Mouse (Mus musculus): ENCODE results near the gene Prrt4. TPM values are rescaled to one million over a fixed set of nuclear protein-coding genes. Genes with fewer than 3 reads are reported as not detected.

Prrt4 gene
- total and polyA plus RNA-seq, 3 experiments: 2.2 TPM

GRCm38 (mm10) chr6:29201341-29201740, 22.0 kb upstream of the Prrt4 start:
- no peaks in the 10 kb centered on the region for H3K27me3 ChIP-seq (ENCODE audit: control insufficient read depth, insufficient read depth, low read length)
- no peak for DNase-seq
- H3K4me3 ChIP-seq: no peak overlapping the region
- H3K36me3 ChIP-seq (ENCODE audit: control insufficient read depth, insufficient read depth, low read length): no peaks in the 10 kb centered on the region
- no peak overlapping the region for H3K9ac ChIP-seq (ENCODE audit: low read depth, low read length)
- no peak overlapping the region for H3K27ac ChIP-seq
- no peaks in the 10 kb centered on the region for H3K79me2 ChIP-seq (replicated peaks; ENCODE audit: control insufficient read depth, insufficient read depth, low read length)
- 84% methylated on average over 5 of the region's 5 CpGs for WGBS
- TF ChIP-seq CTCF (IDR thresholded peaks at IDR 0.05): no peak
- TF ChIP-seq POLR2A (IDR thresholded peaks at IDR 0.05; ENCODE audit: insufficient read depth, low read depth, low read length): no peak
- no peak for TF ChIP-seq EP300 (IDR thresholded peaks at IDR 0.05; ENCODE audit: insufficient read depth, low read depth, low read length)
- intact Hi-C loops (cut with DNase I): no loop called here
- peaks cover 7% of the 10 kb centered on the region for H3K4me1 ChIP-seq (ENCODE audit: control insufficient read depth, insufficient read depth, low read length)

GRCm38 (mm10) chr6:29200496-29200895, 21.1 kb upstream of the Prrt4 start:
- WGBS: 61% methylated on average over 3 of the region's 3 CpGs
- Histone ChIP-seq H3K4me3 (no peak overlapping the region), H3K4me1 (ENCODE audit: control insufficient read depth, insufficient read depth, low read length) (peaks cover 5% of the 10 kb centered on the region), H3K27me3 (ENCODE audit: control insufficient read depth, insufficient read depth, low read length) (no peaks in the 10 kb centered on the region), H3K9ac (ENCODE audit: low read depth, low read length) (no peak overlapping the region), H3K36me3 (ENCODE audit: control insufficient read depth, insufficient read depth, low read length) (no peaks in the 10 kb centered on the region), H3K27ac (no peak overlapping the region), H3K79me2 (replicated peaks; ENCODE audit: control insufficient read depth, insufficient read depth, low read length) (no peaks in the 10 kb centered on the region)
- peak in 1 of 2 experiments; percentile 1 for DNase-seq
- intact Hi-C loops (cut with DNase I): no loop called here
- TF ChIP-seq POLR2A (IDR thresholded peaks at IDR 0.05; ENCODE audit: insufficient read depth, low read depth, low read length): no peak
- no peak for TF ChIP-seq EP300 (IDR thresholded peaks at IDR 0.05; ENCODE audit: insufficient read depth, low read depth, low read length)
- no peak for TF ChIP-seq CTCF (IDR thresholded peaks at IDR 0.05)

- H3K4me1 ChIP-seq (ENCODE audit: control insufficient read depth, insufficient read depth, low read length): peaks cover 7% of the 10 kb centered on the region
- H3K36me3 ChIP-seq (ENCODE audit: control insufficient read depth, insufficient read depth, low read length): no peaks in the 10 kb centered on the region
- WGBS: 44% methylated on average over 8 of the region's 8 CpGs
- no peak overlapping the region for H3K4me3 ChIP-seq
- no peaks in the 10 kb centered on the region for H3K79me2 ChIP-seq (replicated peaks; ENCODE audit: control insufficient read depth, insufficient read depth, low read length)
- intact Hi-C loops (cut with DNase I): no loop called here
- DNase-seq: peak in 1 of 2 experiments; percentile 2
- H3K27me3 ChIP-seq (ENCODE audit: control insufficient read depth, insufficient read depth, low read length): no peaks in the 10 kb centered on the region
- H3K27ac ChIP-seq: no peak overlapping the region
- no peak for TF ChIP-seq EP300 (IDR thresholded peaks at IDR 0.05; ENCODE audit: insufficient read depth, low read depth, low read length)
- no peak for TF ChIP-seq CTCF (IDR thresholded peaks at IDR 0.05)
- TF ChIP-seq POLR2A (IDR thresholded peaks at IDR 0.05; ENCODE audit: insufficient read depth, low read depth, low read length): no peak
- no peak overlapping the region for H3K9ac ChIP-seq (ENCODE audit: low read depth, low read length)
Observed at GRCm38 (mm10) chr6:29199223-29199855, 20.0 kb upstream of the Prrt4 start.

GRCm38 (mm10) chr6:29198309-29199222, 19.2 kb upstream of the Prrt4 start:
- peak; percentile 88 for DNase-seq
- Histone ChIP-seq H3K4me1 (ENCODE audit: control insufficient read depth, insufficient read depth, low read length) (peaks cover 9% of the 10 kb centered on the region), H3K27me3 (ENCODE audit: control insufficient read depth, insufficient read depth, low read length) (no peaks in the 10 kb centered on the region), H3K36me3 (ENCODE audit: control insufficient read depth, insufficient read depth, low read length) (no peaks in the 10 kb centered on the region), H3K79me2 (replicated peaks; ENCODE audit: control insufficient read depth, insufficient read depth, low read length) (no peaks in the 10 kb centered on the region), H3K27ac (peak overlapping the region; percentile 31), H3K9ac (ENCODE audit: low read depth, low read length) (no peak overlapping the region), H3K4me3 (no peak overlapping the region)
- WGBS: 14% methylated on average over 25 of the region's 25 CpGs
- intact Hi-C loops (cut with DNase I): loop anchor here (1.0 kb wide), 2 partner anchors 27 to 32 kb away; no protein-coding TSS in a partner anchor
- peak; percentile 93 for TF ChIP-seq EP300 (IDR thresholded peaks at IDR 0.05; ENCODE audit: insufficient read depth, low read depth, low read length)
- no peak for TF ChIP-seq POLR2A (IDR thresholded peaks at IDR 0.05; ENCODE audit: insufficient read depth, low read depth, low read length)
- peak; percentile 91 for TF ChIP-seq CTCF (IDR thresholded peaks at IDR 0.05)

GRCm38 (mm10) chr6:29195846-29196698, 16.7 kb upstream of the Prrt4 start:
- Histone ChIP-seq H3K36me3 (ENCODE audit: control insufficient read depth, insufficient read depth, low read length) (no peaks in the 10 kb centered on the region), H3K9ac (ENCODE audit: low read depth, low read length) (no peak overlapping the region), H3K27me3 (ENCODE audit: control insufficient read depth, insufficient read depth, low read length) (no peaks in the 10 kb centered on the region), H3K27ac (peak overlapping the region; percentile 13), H3K4me1 (ENCODE audit: control insufficient read depth, insufficient read depth, low read length) (peaks cover 11% of the 10 kb centered on the region), H3K79me2 (replicated peaks; ENCODE audit: control insufficient read depth, insufficient read depth, low read length) (no peaks in the 10 kb centered on the region), H3K4me3 (no peak overlapping the region)
- 81% methylated on average over 5 of the region's 5 CpGs for WGBS
- no peak for TF ChIP-seq POLR2A (IDR thresholded peaks at IDR 0.05; ENCODE audit: insufficient read depth, low read depth, low read length)
- no peak for TF ChIP-seq CTCF (IDR thresholded peaks at IDR 0.05)
- TF ChIP-seq EP300 (IDR thresholded peaks at IDR 0.05; ENCODE audit: insufficient read depth, low read depth, low read length): no peak
- peak; percentile 46 to 56 for DNase-seq
- intact Hi-C loops (cut with DNase I): no loop called here

All from heart, adult 2 months (tissue).